Mouse (Mus musculus): ENCODE measurements at regions not wholly inside any gene's neighbourhood (a gene's known extent, or its start where the extent isn't known, plus 50 kb on each side); places are given as distances from the start of the nearest gene placed in this dataset.

DNA sequence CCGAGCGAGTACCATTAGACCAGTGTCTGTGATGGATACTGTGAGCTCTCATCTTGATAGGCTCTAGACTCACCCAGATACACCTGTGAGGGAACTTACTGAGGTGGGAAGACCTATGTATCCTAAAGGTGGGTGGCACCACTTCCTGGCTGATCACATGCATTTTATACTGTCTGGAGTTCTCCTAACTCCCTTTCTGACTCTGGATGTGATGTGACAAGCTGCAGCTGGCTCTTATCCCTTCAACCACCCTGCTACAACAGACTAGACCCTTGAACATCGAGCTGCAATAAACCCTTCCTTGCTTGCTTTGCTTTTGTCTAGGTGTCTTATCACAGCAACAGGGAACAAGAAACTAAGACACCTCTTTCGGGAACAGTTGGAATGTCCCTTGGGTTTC lies 143.3 kb downstream of the Cd24a start:
- H3K4me1 ChIP-seq (replicated peaks), result peaks cover 61% of the 10 kb centered on the region
- H3K36me3 ChIP-seq, result no peaks in the 10 kb centered on the region
- no peak for ATAC-seq (ENCODE audit: insufficient number of reproducible peaks, insufficient read depth, low FRiP score, low TSS enrichment, low read depth)
- H3K9me3 ChIP-seq, result no peaks in the 10 kb centered on the region
- H3K4me2 ChIP-seq, result no peak overlapping the region
- 63% methylated on average over 4 of the region's 4 CpGs for WGBS
- H3K9ac ChIP-seq (replicated peaks), result no peak overlapping the region
- H3K27ac ChIP-seq, result peak overlapping the region; percentile 66; the same call in 1 of the 2 replicates
- no peak overlapping the region for H3K4me3 ChIP-seq (replicated peaks)
- H3K27me3 ChIP-seq, result no peaks in the 10 kb centered on the region

DNA sequence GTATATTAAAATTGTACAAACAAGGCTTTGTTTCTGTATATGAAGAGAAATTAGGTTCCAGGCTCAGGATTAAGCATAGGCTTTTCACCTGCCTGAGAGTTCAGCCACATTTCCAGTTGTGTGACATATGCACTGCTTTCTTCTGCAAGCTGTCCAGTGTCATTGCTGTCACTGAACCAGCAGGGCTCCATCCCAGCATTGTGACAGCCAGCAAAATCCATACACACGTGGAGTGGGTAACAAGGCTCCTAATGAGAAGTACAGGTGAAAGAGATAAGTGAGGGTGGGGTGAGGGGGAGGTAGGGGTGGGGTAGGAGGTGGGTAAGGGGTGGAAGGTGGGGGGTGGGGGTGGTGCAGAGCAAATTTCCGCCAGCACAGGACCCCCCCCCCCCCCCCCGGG lies 144.1 kb downstream of the Cd24a start:
- no peaks in the 10 kb centered on the region for H3K36me3 ChIP-seq
- 1% methylated on average over 3 of the region's 3 CpGs for WGBS
- ATAC-seq (ENCODE audit: insufficient number of reproducible peaks, insufficient read depth, low FRiP score, low TSS enrichment, low read depth), result no peak
- H3K9ac ChIP-seq (replicated peaks), result no peak overlapping the region
- peak overlapping the region; percentile 64 for H3K4me2 ChIP-seq
- peak overlapping the region; percentile 98 for H3K27ac ChIP-seq
- H3K9me3 ChIP-seq, result no peaks in the 10 kb centered on the region
- H3K4me1 ChIP-seq (replicated peaks), result peaks cover 57% of the 10 kb centered on the region
- H3K27me3 ChIP-seq, result no peaks in the 10 kb centered on the region
- H3K4me3 ChIP-seq (replicated peaks), result peak overlapping the region; percentile 16; the same call in 1 of the 2 replicates

DNA sequence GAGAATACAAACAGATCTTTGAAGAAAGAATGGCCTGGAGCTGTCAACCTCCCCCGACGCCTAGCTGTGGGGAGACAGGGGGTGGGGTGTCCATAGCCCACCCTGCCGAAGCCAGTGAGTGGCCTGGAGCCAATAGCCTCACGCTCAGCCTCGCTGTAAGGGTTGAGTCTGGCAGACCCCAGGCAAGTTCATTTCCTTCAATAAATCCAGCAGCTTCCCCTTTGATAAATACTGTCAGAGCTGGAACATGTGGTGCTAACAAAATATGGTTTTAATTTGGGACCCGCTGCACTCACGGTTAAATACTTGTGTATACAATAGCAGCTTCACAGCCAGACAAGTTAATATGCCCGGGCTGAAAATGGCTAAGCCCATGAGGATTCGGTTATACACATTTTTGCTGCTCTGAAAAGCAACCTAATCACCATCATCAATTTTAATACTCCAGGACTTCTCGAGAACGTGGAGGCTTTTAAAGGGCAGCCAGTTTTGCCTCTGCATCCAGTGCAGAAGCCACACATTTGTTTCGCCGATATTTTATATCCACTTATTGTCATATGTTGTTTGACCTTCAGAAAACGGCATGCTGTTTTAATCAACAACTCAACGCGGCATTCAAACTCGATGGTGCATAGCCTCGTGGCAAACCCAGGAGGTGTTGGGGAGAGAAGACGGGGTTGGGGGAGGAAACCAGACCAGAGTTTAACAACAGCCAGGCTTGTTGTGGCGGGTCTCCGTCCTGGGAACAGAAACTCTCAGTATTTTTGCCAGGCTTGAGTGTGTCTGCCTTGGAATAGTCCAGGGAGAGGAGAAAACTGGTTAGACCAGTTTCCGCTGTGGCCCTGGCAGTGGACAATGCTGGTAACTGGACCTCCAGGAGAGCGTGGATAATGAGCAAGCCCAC lies 144.9 kb downstream of the Cd24a start:
- ATAC-seq (ENCODE audit: insufficient number of reproducible peaks, insufficient read depth, low FRiP score, low TSS enrichment, low read depth), result peak; percentile 86
- Histone ChIP-seq H3K27ac (peak overlapping the region; percentile 98), H3K36me3 (no peaks in the 10 kb centered on the region), H3K4me2 (peak overlapping the region; percentile 64), H3K9me3 (no peaks in the 10 kb centered on the region), H3K27me3 (no peaks in the 10 kb centered on the region), H3K9ac (replicated peaks) (peak overlapping the region; percentile 52; the same call in 1 of the 2 replicates), H3K4me1 (replicated peaks) (peaks cover 61% of the 10 kb centered on the region), H3K4me3 (replicated peaks) (peak overlapping the region; percentile 29)
- WGBS, result under 1% methylated on average over 23 of the region's 23 CpGs

DNA sequence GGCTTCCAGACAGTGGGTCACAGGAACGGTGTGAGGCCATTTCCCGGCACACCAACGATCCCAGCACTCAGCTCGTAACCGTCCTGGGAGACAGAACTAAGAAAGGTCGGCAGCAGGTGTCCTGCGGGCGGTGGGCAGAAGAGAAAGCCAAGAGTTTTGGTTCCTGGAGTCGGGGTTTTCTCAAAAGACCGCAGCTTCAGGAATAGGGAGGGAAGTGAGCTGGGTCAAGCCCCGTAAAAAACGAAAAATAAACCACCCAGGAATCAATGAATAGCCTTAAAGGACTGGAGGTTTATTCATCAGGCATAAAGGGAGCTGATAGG lies 145.5 kb downstream of the Cd24a start:
- H3K9ac ChIP-seq (replicated peaks), result peak overlapping the region; percentile 52; the same call in 1 of the 2 replicates
- peaks cover 60% of the 10 kb centered on the region for H3K4me1 ChIP-seq (replicated peaks)
- WGBS, result under 1% methylated on average over 12 of the region's 12 CpGs
- H3K9me3 ChIP-seq, result no peaks in the 10 kb centered on the region
- H3K4me2 ChIP-seq, result peak overlapping the region; percentile 64
- peak; percentile 44; the same call in 1 of the 2 replicates for ATAC-seq (ENCODE audit: insufficient number of reproducible peaks, insufficient read depth, low FRiP score, low TSS enrichment, low read depth)
- no peaks in the 10 kb centered on the region for H3K27me3 ChIP-seq
- H3K36me3 ChIP-seq, result no peaks in the 10 kb centered on the region
- H3K27ac ChIP-seq, result peak overlapping the region; percentile 98
- H3K4me3 ChIP-seq (replicated peaks), result peak overlapping the region; percentile 29

DNA sequence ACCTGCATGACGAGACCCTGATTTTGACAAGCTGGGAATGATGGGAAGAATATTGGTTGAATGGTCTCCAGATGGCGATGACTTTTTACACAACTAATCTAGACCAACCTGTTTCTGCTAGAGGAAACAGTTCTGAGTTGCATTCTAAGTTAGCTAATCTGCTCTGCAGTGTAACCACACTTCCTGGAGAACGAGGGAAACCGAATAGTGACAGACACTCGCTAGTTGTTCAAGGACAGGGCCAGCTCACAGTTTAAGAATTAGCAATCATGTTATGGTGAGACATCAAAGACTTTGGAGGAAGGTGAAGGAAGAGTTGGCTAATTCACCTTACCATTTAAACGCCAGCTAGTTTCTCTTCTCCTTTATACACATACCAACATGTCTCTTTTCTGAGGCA lies 149.7 kb downstream of the Cd24a start:
- Histone ChIP-seq H3K36me3 (no peaks in the 10 kb centered on the region), H3K4me2 (no peak overlapping the region), H3K4me3 (replicated peaks) (no peak overlapping the region), H3K9ac (replicated peaks) (no peak overlapping the region), H3K27ac (no peak overlapping the region), H3K9me3 (no peaks in the 10 kb centered on the region), H3K27me3 (no peaks in the 10 kb centered on the region), H3K4me1 (replicated peaks) (peaks cover 29% of the 10 kb centered on the region)
- ATAC-seq (ENCODE audit: insufficient number of reproducible peaks, insufficient read depth, low FRiP score, low TSS enrichment, low read depth), result no peak
- WGBS, result 52% methylated on average over 6 of the region's 6 CpGs

DNA sequence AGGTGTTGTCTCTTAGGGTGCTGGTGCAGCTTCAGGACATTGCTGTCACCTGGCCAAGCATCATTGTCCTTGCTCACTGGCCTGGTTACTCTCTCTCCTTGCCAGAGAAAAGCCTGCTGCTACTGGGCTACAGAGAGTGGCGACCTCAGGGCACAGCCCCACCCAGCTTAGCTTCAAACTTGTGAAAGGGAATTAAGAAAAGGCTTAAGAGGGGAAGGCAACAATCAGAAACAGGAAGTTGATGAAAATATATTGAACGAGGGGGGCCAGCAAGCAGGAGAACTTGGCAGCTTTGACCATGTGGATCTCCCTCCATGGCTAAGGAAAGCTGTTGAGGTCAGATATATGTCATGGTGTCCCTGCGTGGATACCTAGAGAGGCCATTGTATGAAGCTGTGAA lies 151.1 kb downstream of the Cd24a start:
- Histone ChIP-seq H3K4me1 (replicated peaks) (peaks cover 27% of the 10 kb centered on the region), H3K4me2 (no peak overlapping the region), H3K9me3 (no peaks in the 10 kb centered on the region), H3K4me3 (replicated peaks) (no peak overlapping the region), H3K27me3 (no peaks in the 10 kb centered on the region), H3K36me3 (no peaks in the 10 kb centered on the region), H3K9ac (replicated peaks) (no peak overlapping the region), H3K27ac (no peak overlapping the region)
- 69% methylated on average over 3 of the region's 3 CpGs for WGBS
- ATAC-seq (ENCODE audit: insufficient number of reproducible peaks, insufficient read depth, low FRiP score, low TSS enrichment, low read depth), result no peak

DNA sequence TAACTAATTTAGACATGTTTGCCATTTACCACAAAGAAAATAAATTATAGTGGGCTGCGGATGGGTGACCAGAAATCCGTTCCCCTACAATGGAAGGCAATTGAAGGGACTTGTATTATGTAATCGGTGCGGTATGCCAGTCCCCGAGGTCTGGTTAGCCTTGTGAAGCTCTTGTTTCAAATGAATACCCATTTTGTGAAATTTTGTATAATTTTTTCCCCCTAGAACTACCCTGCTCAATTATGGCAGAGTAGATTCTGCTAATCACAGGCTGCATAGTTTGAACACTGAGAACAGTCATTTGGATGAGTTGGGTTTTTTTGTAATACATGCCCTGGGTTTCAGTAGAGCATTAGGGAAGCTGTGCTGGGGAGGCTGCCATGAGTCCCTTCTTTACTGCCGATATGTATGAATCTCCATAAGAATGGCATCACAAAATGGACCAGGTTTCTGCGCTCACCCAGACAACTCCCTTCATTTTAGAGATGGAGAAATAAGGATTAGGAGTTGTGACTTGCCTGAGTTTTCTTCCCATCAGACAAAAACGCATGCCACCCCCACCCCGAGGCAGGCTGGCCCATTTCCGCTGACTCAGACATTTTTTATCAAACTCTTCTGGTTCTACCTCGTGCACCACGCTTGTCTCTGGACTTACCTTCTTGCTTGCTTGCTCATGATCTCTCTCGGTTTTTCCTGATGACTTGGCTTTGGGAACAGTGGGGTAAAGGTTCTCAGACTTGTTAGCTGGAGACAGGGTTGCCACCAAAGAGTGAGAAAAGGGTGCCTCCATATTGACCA lies 155.7 kb downstream of the Cd24a start:
- no peak for ATAC-seq (ENCODE audit: insufficient number of reproducible peaks, insufficient read depth, low FRiP score, low TSS enrichment, low read depth)
- Histone ChIP-seq H3K9me3 (0 out of 2 replicates have a peak, but pooled peaks cover 2% of the 10 kb centered on the region), H3K36me3 (no peaks in the 10 kb centered on the region), H3K4me2 (no peak overlapping the region), H3K9ac (replicated peaks) (no peak overlapping the region), H3K4me1 (replicated peaks) (0 out of 2 replicates have a peak, but pooled peaks cover 3% of the 10 kb centered on the region), H3K4me3 (replicated peaks) (no peak overlapping the region), H3K27ac (no peak overlapping the region), H3K27me3 (no peaks in the 10 kb centered on the region)
- 80% methylated on average over 13 of the region's 13 CpGs for WGBS

DNA sequence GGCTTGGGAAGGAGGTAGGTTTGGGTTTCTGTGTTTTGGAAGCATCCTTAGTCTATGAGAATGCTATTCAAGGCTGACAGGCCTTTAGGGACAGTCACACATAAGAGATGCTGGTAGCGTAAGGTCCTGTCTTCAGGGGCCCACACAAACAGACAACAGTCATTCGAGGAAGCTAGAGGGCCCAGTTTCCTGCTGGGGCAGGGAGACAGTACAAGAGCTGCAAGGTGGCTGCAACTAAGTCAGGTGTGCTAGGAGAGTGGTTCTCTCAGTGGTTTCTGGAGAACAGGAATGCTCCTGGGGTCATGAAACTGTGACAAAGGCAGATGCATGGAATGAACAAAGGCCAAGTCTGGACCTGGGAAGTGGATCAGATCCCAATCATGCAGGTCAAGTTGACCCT lies 161.1 kb downstream of the Cd24a start:
- Histone ChIP-seq H3K4me1 (replicated peaks) (peaks cover 38% of the 10 kb centered on the region), H3K4me2 (no peak overlapping the region), H3K36me3 (no peaks in the 10 kb centered on the region), H3K27ac (peak overlapping the region; percentile 89; the same call in 1 of the 2 replicates), H3K9me3 (0 out of 2 replicates have a peak, but pooled peaks cover 2% of the 10 kb centered on the region), H3K4me3 (replicated peaks) (no peak overlapping the region), H3K27me3 (no peaks in the 10 kb centered on the region), H3K9ac (replicated peaks) (no peak overlapping the region)
- ATAC-seq (ENCODE audit: insufficient number of reproducible peaks, insufficient read depth, low FRiP score, low TSS enrichment, low read depth), result no peak
- WGBS, result 83% methylated on average over 2 of the region's 2 CpGs

DNA sequence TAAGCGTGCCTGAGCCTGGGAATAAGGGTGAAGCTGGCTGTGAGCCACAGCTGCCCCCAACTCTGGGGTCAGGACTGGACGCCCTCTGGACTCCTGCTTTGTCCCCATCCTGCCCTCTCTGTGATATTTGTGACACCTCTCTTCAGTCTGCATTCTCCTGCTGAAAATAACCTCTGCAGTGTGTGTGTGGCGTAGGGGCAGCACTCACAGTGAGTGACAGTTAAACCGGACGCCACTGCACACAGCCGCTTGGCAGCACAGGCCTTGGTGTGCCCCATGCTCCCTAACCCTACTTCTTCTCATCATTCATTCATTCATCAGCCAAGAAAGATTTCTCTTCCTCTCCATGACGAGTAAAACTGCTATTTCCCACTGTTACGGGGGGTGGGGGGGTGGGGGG lies 161.6 kb downstream of the Cd24a start:
- ATAC-seq (ENCODE audit: insufficient number of reproducible peaks, insufficient read depth, low FRiP score, low TSS enrichment, low read depth), result no peak
- H3K9ac ChIP-seq (replicated peaks), result peak overlapping the region; percentile 35; the same call in 1 of the 2 replicates
- H3K4me1 ChIP-seq (replicated peaks), result peaks cover 38% of the 10 kb centered on the region
- peak overlapping the region; percentile 89 for H3K27ac ChIP-seq
- peak overlapping the region; percentile 39 for H3K4me2 ChIP-seq
- H3K4me3 ChIP-seq (replicated peaks), result no peak overlapping the region
- 0 out of 2 replicates have a peak, but pooled peaks cover 2% of the 10 kb centered on the region for H3K9me3 ChIP-seq
- WGBS, result 50% methylated on average over 8 of the region's 8 CpGs
- H3K36me3 ChIP-seq, result no peaks in the 10 kb centered on the region
- H3K27me3 ChIP-seq, result no peaks in the 10 kb centered on the region

DNA sequence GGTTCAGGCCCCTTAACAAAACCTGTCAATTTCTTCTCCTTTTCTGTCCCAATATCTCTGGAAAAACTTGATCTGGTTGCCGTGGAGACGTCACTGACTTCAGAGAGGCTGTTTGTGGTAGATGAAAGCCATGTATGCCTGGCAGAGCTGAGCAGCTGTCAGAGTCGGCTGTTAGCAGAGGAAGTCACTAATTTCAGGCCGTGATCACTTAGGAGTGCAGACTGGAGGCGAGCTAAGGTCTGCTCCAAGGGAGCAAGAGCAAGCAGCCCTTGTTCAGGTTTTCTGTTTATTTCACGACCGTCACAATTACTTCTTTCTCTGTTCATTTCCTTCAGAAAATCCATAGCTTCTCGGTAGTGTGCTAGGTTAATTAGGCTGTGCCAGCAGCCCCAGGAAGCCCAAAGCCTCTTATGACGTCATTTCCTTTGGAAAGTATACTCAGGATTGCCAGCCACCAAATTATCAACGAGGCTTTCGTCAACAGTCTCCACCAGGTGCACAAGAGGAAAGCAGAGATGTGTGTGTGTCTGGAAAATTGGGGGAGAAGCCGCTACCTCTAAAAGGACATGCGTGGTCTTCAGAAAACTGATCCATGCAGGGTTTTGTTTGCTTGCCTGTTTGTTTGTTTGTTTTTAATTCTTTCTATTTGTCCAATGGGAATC lies 161.2 kb downstream of the Qrsl1 start:
- H3K4me2 ChIP-seq, result peak overlapping the region; percentile 39
- peak; percentile 78 for ATAC-seq (ENCODE audit: insufficient number of reproducible peaks, insufficient read depth, low FRiP score, low TSS enrichment, low read depth)

More for the DNA sequence above, 161.2 kb downstream of the Qrsl1 start:
- Histone ChIP-seq H3K4me1 (replicated peaks) (peaks cover 38% of the 10 kb centered on the region), H3K27me3 (no peaks in the 10 kb centered on the region), H3K36me3 (no peaks in the 10 kb centered on the region), H3K27ac (peak overlapping the region; percentile 89), H3K4me3 (replicated peaks) (no peak overlapping the region), H3K9ac (replicated peaks) (peak overlapping the region; percentile 35; the same call in 1 of the 2 replicates), H3K9me3 (0 out of 2 replicates have a peak, but pooled peaks cover 2% of the 10 kb centered on the region)
- 14% methylated on average over 13 of the region's 13 CpGs for WGBS
